Comparison of ENCODE assay signal across 27 mouse cellular contexts in the genomic region with DNA sequence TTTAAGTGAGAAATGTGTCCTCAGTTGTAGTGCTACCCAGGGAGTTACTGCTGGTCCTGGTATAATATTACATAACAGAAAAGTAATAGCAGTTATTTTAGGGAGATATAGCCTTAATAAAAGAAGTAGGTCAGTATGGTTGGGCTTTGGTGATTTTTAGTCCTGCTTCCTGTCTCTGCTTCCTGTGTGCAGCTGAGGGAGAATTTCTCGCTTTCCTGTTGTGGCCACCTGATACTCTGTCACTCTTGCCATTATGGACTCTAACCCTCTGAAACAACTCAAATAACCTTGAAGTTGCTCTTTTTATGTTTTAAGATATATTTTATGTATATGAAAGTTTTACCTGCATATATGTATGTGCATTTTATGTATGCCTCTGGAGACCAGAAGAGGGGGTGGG. TPM values are rescaled to one million over a fixed set of nuclear protein-coding genes. Genes with fewer than 3 reads are reported as not detected.
DNase-seq lines count a peak whose midpoint lies in the region; ATAC-seq and TF ChIP-seq lines count a peak whose summit lies in the region.
"Had no signal": no experiment of that assay in that cellular context is flagged by ENCODE, and none has a peak within 500 bp of the region (broad histone marks: within the 10 kb centered on the region; RNA-seq: fewer than 3 reads in every experiment).

No protein-coding gene starts in this region.

- H3K9me3 ChIP-seq in MEL (replicated peaks; ENCODE audit: insufficient read depth, low read length), result no peaks in the 10 kb centered on the region
- H3K9me3 ChIP-seq: embryonic facial prominence, embryonic 13.5 days; forebrain, embryonic 13.5 days; hindbrain, embryonic 10.5 days; limb, embryonic 13.5 days; midbrain, embryonic 15.5 days; neural tube, embryonic 12.5 days had no signal

- H3K27ac ChIP-seq in MEL (ENCODE audit: control insufficient read depth, low read depth, low read length), result peak overlapping the region; percentile 9; the same call in 1 of the 2 replicates
- H3K27ac ChIP-seq: embryonic facial prominence, embryonic 13.5 days; forebrain, embryonic 13.5 days; hindbrain, embryonic 10.5 days; layer of hippocampus, adult 2 months; limb, embryonic 13.5 days; midbrain, embryonic 15.5 days; neural tube, embryonic 12.5 days had no signal

- no peak for TF ChIP-seq POLR2A in MEL (IDR thresholded peaks at IDR 0.05; ENCODE audit: control insufficient read depth in 1 of 2, insufficient read depth in 1 of 2, low read depth in 1 of 2, low read length in 2 of 2, poor library complexity in 1 of 2)

- intact Hi-C loops in heart, postnatal 25 days (cut with DNase I), result no loop called here

- peaks cover 8 to 28% of the 10 kb centered on the region in 2 experiments for H3K36me3 ChIP-seq in MEL (ENCODE audit: control insufficient read depth in 1 of 2, insufficient read depth in 2 of 2, low read length in 2 of 2)

- peaks cover 64% of the 10 kb centered on the region for H3K79me2 ChIP-seq in MEL (ENCODE audit: control insufficient read depth, insufficient read depth, low read length, poor library complexity)

- no peak overlapping the region for H3K9ac ChIP-seq in MEL (ENCODE audit: control insufficient read depth, low read depth, low read length, poor library complexity, severe bottlenecking)
- H3K9ac ChIP-seq: embryonic facial prominence, embryonic 13.5 days; forebrain, embryonic 13.5 days; limb, embryonic 13.5 days; midbrain, embryonic 15.5 days; neural tube, embryonic 12.5 days had no signal

- no peak for TF ChIP-seq CTCF in MEL (IDR thresholded peaks at IDR 0.05 in 2 of 3, conservative IDR thresholded peaks at IDR 0.05 in 1 of 3; ENCODE audit: control insufficient read depth in 1 of 3, insufficient read depth in 1 of 3, low read depth in 2 of 3, low read length in 3 of 3, poor library complexity in 1 of 3, severe bottlenecking in 1 of 3)

- no peaks in the 10 kb centered on the region for H3K27me3 ChIP-seq in MEL (ENCODE audit: control insufficient read depth in 1 of 2, insufficient read depth in 2 of 2, low read length in 2 of 2)
- H3K27me3 ChIP-seq: embryonic facial prominence, embryonic 13.5 days; forebrain, embryonic 13.5 days; limb, embryonic 13.5 days; midbrain, embryonic 15.5 days; neural tube, embryonic 12.5 days; Patski had no signal

- ATAC-seq in inflammation-experienced regulatory T-cells, adult 6 months, result peak; percentile 61
- ATAC-seq in megakaryocyte progenitor cell, adult 5-6 weeks (replicated peaks; ENCODE audit: poor library complexity), result peak; percentile 44; the same call in 1 of the 2 replicates
- ATAC-seq: forebrain, embryonic 13.5 days; hindbrain, embryonic 16.5 days; intestine, postnatal 0 days; midbrain, embryonic 15.5 days; Patski had no signal

- peaks cover 12 to 14% of the 10 kb centered on the region in 2 experiments for H3K4me1 ChIP-seq in MEL (ENCODE audit: control insufficient read depth in 1 of 2, insufficient read depth in 2 of 2, low read length in 2 of 2)
- H3K4me1 ChIP-seq: hindbrain, embryonic 10.5 days; neural tube, embryonic 12.5 days had no signal

- TF ChIP-seq EP300 in MEL (IDR thresholded peaks at IDR 0.05; ENCODE audit: low read depth in 1 of 2, low read length in 2 of 2), result no peak

- DNase-seq in CD4-positive, CD25-positive, alpha-beta regulatory T cell, adult 2 months (ENCODE audit: low read depth, low spot score), result peak; percentile 16
- no peak for DNase-seq in MEL (ENCODE audit: low read depth, low spot score)
- DNase-seq in layer of hippocampus, postnatal 14 days (ENCODE audit: low spot score in 2 of 2), result no peak
- DNase-seq in heart, postnatal 25 days (ENCODE audit: low spot score), result no peak
- no peak for DNase-seq in adrenal gland, postnatal 4 days (ENCODE audit: low spot score in 2 of 2)
- DNase-seq: adrenal gland, adult 2 months; cerebellum, adult 11-12 months; cerebellum, postnatal 14 days; embryo, embryonic 11 days; gastrocnemius, postnatal 14 days; kidney, postnatal 25 days; lung, adult 2 months; lung, postnatal 14 days; right cerebral cortex, postnatal 14 days; thymus, postnatal 14 days had no signal

- no peak overlapping the region for H3K4me3 ChIP-seq in MEL (ENCODE audit: control insufficient read depth in 1 of 2, insufficient read depth in 1 of 2, low read depth in 2 of 2, low read length in 2 of 2)
- H3K4me3 ChIP-seq: embryonic facial prominence, embryonic 13.5 days; forebrain, embryonic 13.5 days; hindbrain, embryonic 10.5 days; layer of hippocampus, adult 2 months; limb, embryonic 13.5 days; midbrain, embryonic 15.5 days; neural tube, embryonic 12.5 days had no signal

- no peak for TF ChIP-seq RAD21 in MEL (IDR thresholded peaks at IDR 0.05; ENCODE audit: low read depth, low read length)

TF ChIP-seq in MEL, 35 proteins besides CTCF, POLR2A, EP300 and RAD21 (continues in another document):
- TF ChIP-seq UBTF (IDR thresholded peaks at IDR 0.05; ENCODE audit: borderline replicate concordance, insufficient read depth, low read depth, low read length), result no peak
- TF ChIP-seq USF1 (IDR thresholded peaks at IDR 0.05; ENCODE audit: low read depth, low read length), result no peak
- TF ChIP-seq CHD1 (IDR thresholded peaks at IDR 0.05; ENCODE audit: low read depth, low read length), result no peak
- TF ChIP-seq JUND (IDR thresholded peaks at IDR 0.05; ENCODE audit: low read depth, low read length), result no peak
- no peak for TF ChIP-seq NRF1 (IDR thresholded peaks at IDR 0.05; ENCODE audit: insufficient read depth, low read depth, low read length, poor library complexity, severe bottlenecking)
- TF ChIP-seq MYC (IDR thresholded peaks at IDR 0.05; ENCODE audit: low read depth, low read length), result no peak
- no peak for TF ChIP-seq MEF2A (IDR thresholded peaks at IDR 0.05; ENCODE audit: extremely low read depth, insufficient replicate concordance, low read depth, low read length, poor library complexity, severe bottlenecking)
- no peak for TF ChIP-seq GATA1 (IDR thresholded peaks at IDR 0.05; ENCODE audit: low read depth, low read length)
- TF ChIP-seq ZKSCAN1 (IDR thresholded peaks at IDR 0.05; ENCODE audit: low read depth, low read length), result no peak
- TF ChIP-seq SIN3A (IDR thresholded peaks at IDR 0.05; ENCODE audit: low read length), result no peak
- TF ChIP-seq SMC3 (IDR thresholded peaks at IDR 0.05; ENCODE audit: low read depth, low read length), result no peak
- TF ChIP-seq ELF1 (IDR thresholded peaks at IDR 0.05; ENCODE audit: low read depth, low read length), result no peak

RNA-seq across cellular contexts. Expression of a gene that starts 9.8 kb away (rescaled TPM):
- total RNA-seq in MEL (2012; rRNA removed), result 14.9 and 16.2 TPM in 2 replicates
- 100 to 1,000 TPM in 1 of 2 experiments, 10 to 100 TPM in 1; 34.6 to 146 TPM for polyA plus RNA-seq in MEL (2012; ENCODE audit: insufficient read depth in 1 of 2, insufficient read length in 2 of 2, low read depth in 1 of 2, low replicate concordance in 2 of 2, missing spikeins in 1 of 2)
- 10 to 100 TPM; 18.5 to 26.2 (median 19.8) TPM for polyA plus RNA-seq in inflammation-experienced regulatory T-cells, adult 6 months (2017; shearing (Covaris generic))
- 24.6 and 25.9 TPM in 2 replicates for total RNA-seq in megakaryocyte progenitor cell, adult 5-6 weeks (2015)
- 17.8 and 18.5 TPM in 2 replicates for total RNA-seq in megakaryocyte progenitor cell, adult 5-6 weeks (2017)
- total RNA-seq in layer of hippocampus, postnatal 14 days (2021), result 10 to 100 TPM; 37.3 to 37.4 TPM
- 10 to 100 TPM; 25.3 to 29.3 TPM for total RNA-seq in heart, postnatal 25 days (2021)
- total RNA-seq in adrenal gland, postnatal 4 days (2021), result 10 to 100 TPM; 32.1 to 35.0 TPM

RNA-seq across cellular contexts. Expression of a gene that starts 27.8 kb away (rescaled TPM):
- 0.23 and 0.29 TPM in 2 replicates for total RNA-seq in MEL (2012; rRNA removed)
- polyA plus RNA-seq in MEL (2012; ENCODE audit: insufficient read depth in 1 of 2, insufficient read length in 2 of 2, low read depth in 1 of 2, low replicate concordance in 2 of 2, missing spikeins in 1 of 2), result under 1 TPM in 1 of 2 experiments, not detected in 1; 0.52 TPM
- not detected for polyA plus RNA-seq in inflammation-experienced regulatory T-cells, adult 6 months (2017; shearing (Covaris generic))
- not detected in 2 replicates for total RNA-seq in megakaryocyte progenitor cell, adult 5-6 weeks (2015)
- not detected in 2 replicates for total RNA-seq in megakaryocyte progenitor cell, adult 5-6 weeks (2017)
- 10 to 100 TPM; 59.1 to 61.5 TPM for total RNA-seq in layer of hippocampus, postnatal 14 days (2021)
- total RNA-seq in heart, postnatal 25 days (2021), result under 1 TPM in 1 of 2 experiments, not detected in 1; 0.28 TPM
- 1 to 10 TPM; 7.5 to 8.5 TPM for total RNA-seq in adrenal gland, postnatal 4 days (2021)

RNA-seq across cellular contexts. Expression of a gene that starts 46.9 kb away (rescaled TPM):
- 39.5 and 45.1 TPM in 2 replicates for total RNA-seq in MEL (2012; rRNA removed)
- 10 to 100 TPM in 1 of 2 experiments, not detected in 1; 83.2 TPM for polyA plus RNA-seq in MEL (2012; ENCODE audit: insufficient read depth in 1 of 2, insufficient read length in 2 of 2, low read depth in 1 of 2, low replicate concordance in 2 of 2, missing spikeins in 1 of 2)
- polyA plus RNA-seq in inflammation-experienced regulatory T-cells, adult 6 months (2017; shearing (Covaris generic)), result 10 to 100 TPM; 41.0 to 66.9 (median 51.0) TPM
- 25.1 and 25.7 TPM in 2 replicates for total RNA-seq in megakaryocyte progenitor cell, adult 5-6 weeks (2015)
- total RNA-seq in megakaryocyte progenitor cell, adult 5-6 weeks (2017), result 29.5 and 40.4 TPM in 2 replicates
- total RNA-seq in layer of hippocampus, postnatal 14 days (2021), result 100 to 1,000 TPM; 204 to 215 TPM
- 10 to 100 TPM; 34.3 to 35.0 TPM for total RNA-seq in heart, postnatal 25 days (2021)
- 10 to 100 TPM; 69.1 to 73.2 TPM for total RNA-seq in adrenal gland, postnatal 4 days (2021)

RNA-seq across cellular contexts. Expression of a gene that starts 55.5 kb away (rescaled TPM):
- 25.0 and 30.9 TPM in 2 replicates for total RNA-seq in MEL (2012; rRNA removed)
- 100 to 1,000 TPM in 1 of 2 experiments, 10 to 100 TPM in 1; 73.1 to 286 TPM for polyA plus RNA-seq in MEL (2012; ENCODE audit: insufficient read depth in 1 of 2, insufficient read length in 2 of 2, low read depth in 1 of 2, low replicate concordance in 2 of 2, missing spikeins in 1 of 2)
- polyA plus RNA-seq in inflammation-experienced regulatory T-cells, adult 6 months (2017; shearing (Covaris generic)), result 10 to 100 TPM; 45.7 to 57.2 (median 55.3) TPM
- total RNA-seq in megakaryocyte progenitor cell, adult 5-6 weeks (2015), result 55.4 and 58.1 TPM in 2 replicates
- 28.1 and 39.4 TPM in 2 replicates for total RNA-seq in megakaryocyte progenitor cell, adult 5-6 weeks (2017)
- total RNA-seq in layer of hippocampus, postnatal 14 days (2021), result 100 to 1,000 TPM; 222 to 236 TPM
- total RNA-seq in heart, postnatal 25 days (2021), result 10 to 100 TPM; 53.2 to 56.3 TPM
- 10 to 100 TPM; 65.0 to 70.9 TPM for total RNA-seq in adrenal gland, postnatal 4 days (2021)

RNA-seq across cellular contexts. Expression of a gene that starts 55.8 kb away (rescaled TPM):
- 9.4 and 11.6 TPM in 2 replicates for total RNA-seq in MEL (2012; rRNA removed)
- polyA plus RNA-seq in MEL (2012; ENCODE audit: insufficient read depth in 1 of 2, insufficient read length in 2 of 2, low read depth in 1 of 2, low replicate concordance in 2 of 2, missing spikeins in 1 of 2), result 10 to 100 TPM in 1 of 2 experiments, not detected in 1; 11.8 TPM
- 10 to 100 TPM in 2 of 3 experiments, 1 to 10 TPM in 1; 9.0 to 16.6 (median 11.6) TPM for polyA plus RNA-seq in inflammation-experienced regulatory T-cells, adult 6 months (2017; shearing (Covaris generic))
- total RNA-seq in megakaryocyte progenitor cell, adult 5-6 weeks (2015), result 16.5 and 18.5 TPM in 2 replicates
- total RNA-seq in megakaryocyte progenitor cell, adult 5-6 weeks (2017), result 17.9 and 18.0 TPM in 2 replicates
- total RNA-seq in layer of hippocampus, postnatal 14 days (2021), result 10 to 100 TPM; 27.3 to 31.2 TPM
- 10 to 100 TPM; 14.9 to 16.9 TPM for total RNA-seq in heart, postnatal 25 days (2021)
- total RNA-seq in adrenal gland, postnatal 4 days (2021), result 10 to 100 TPM; 22.9 TPM

Comparison
In these comparisons a context has a peak if more than half of its experiments do, and no peak if none do; other contexts are left out.
1. RNA of a gene that starts 27.8 kb away (total RNA-seq): 59.1 to 61.5 TPM in layer of hippocampus, postnatal 14 days; 7.5 to 8.5 TPM in adrenal gland, postnatal 4 days, 0.28 TPM in heart, postnatal 25 days, 0.23 to 0.29 TPM in MEL and not detected in megakaryocyte progenitor cell, adult 5-6 weeks; every median in the first group is over 4 times any median in the second.